Comparison of ENCODE assay signal across 8 mouse cellular contexts in the genomic region with DNA sequence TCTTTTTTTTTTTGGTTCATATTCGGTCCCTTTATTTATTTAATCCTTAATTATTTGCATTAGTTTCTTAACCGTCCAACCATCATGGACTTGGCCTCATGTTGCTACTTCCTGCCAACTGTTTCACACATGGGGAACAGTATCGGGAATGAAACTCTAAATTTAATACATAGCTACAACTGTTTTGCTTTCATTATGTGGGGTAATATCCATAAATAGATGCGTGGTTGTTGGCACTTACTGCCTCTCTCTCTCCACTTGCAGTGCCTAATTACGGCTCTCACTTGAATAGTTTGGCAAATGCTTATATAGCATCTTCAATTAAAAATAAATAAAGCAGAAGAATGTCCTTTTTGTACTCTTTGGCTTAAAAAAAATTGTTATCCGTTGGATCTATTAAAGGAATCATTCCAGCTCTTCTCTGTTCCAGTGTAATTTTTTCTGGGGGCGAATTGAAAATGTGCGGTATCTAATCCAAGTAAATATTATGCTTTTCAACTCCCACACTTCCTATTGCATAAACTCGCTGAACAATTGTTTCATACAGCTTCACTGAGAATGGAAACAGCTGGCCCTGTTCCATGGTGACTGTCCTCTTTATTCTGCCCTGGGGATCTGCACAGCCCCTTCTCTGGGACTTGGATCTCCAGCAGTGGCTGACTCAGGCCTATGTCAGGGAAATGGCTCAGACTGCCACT.
DNase-seq lines count a peak whose midpoint lies in the region; ATAC-seq and TF ChIP-seq lines count a peak whose summit lies in the region.

No protein-coding gene starts in this region.

- H3K36me3 ChIP-seq in kidney, embryonic 16.5 days (ENCODE audit: insufficient read depth, low read length): no peaks in the 10 kb centered on the region
- no peaks in the 10 kb centered on the region for H3K36me3 ChIP-seq in kidney, embryonic 14.5 days (ENCODE audit: control insufficient read depth, insufficient read depth, low read length)
- no peaks in the 10 kb centered on the region for H3K36me3 ChIP-seq in hindbrain, embryonic 13.5 days

- H3K9ac ChIP-seq in kidney, embryonic 16.5 days (replicated peaks; ENCODE audit: low read length): no peak overlapping the region
- no peak overlapping the region for H3K9ac ChIP-seq in kidney, embryonic 14.5 days (ENCODE audit: low read depth, low read length)
- H3K9ac ChIP-seq in hindbrain, embryonic 13.5 days: no peak overlapping the region

- H3K27me3 ChIP-seq in kidney, embryonic 16.5 days (ENCODE audit: insufficient read depth, low read length): no peaks in the 10 kb centered on the region
- no peaks in the 10 kb centered on the region for H3K27me3 ChIP-seq in kidney, embryonic 14.5 days (ENCODE audit: control insufficient read depth, insufficient read depth, low read length)
- H3K27me3 ChIP-seq in hindbrain, embryonic 13.5 days: no peaks in the 10 kb centered on the region

- no peak for TF ChIP-seq CTCF in brain, embryonic 14.5 days (IDR thresholded peaks at IDR 0.05; ENCODE audit: borderline replicate concordance, extremely low read depth, insufficient read depth, insufficient read length)

- DNase-seq in brain, embryonic 14.5 days (ENCODE audit: low read depth): peak; percentile 73
- DNase-seq in gastrocnemius, postnatal 14 days: peak; percentile 40
- peak; percentile 18 to 32 for DNase-seq in layer of hippocampus, adult 8-10 months (ENCODE audit: low spot score in 2 of 2)
- DNase-seq in right cerebral cortex, adult 2 months (ENCODE audit: low spot score in 2 of 2): peak; percentile 19 to 38
- no peak for DNase-seq in thymus, postnatal 0 days (ENCODE audit: low spot score)

- no peak overlapping the region for H3K27ac ChIP-seq in kidney, embryonic 16.5 days (ENCODE audit: low read length)
- no peak overlapping the region for H3K27ac ChIP-seq in kidney, embryonic 14.5 days (ENCODE audit: low read depth, low read length)
- no peak overlapping the region for H3K27ac ChIP-seq in hindbrain, embryonic 13.5 days

- no peak for TF ChIP-seq POLR2A in brain, embryonic 14.5 days (IDR thresholded peaks at IDR 0.05; ENCODE audit: borderline replicate concordance, extremely low read depth, insufficient read depth, insufficient read length, poor library complexity, severe bottlenecking)

- no peak overlapping the region for H3K4me3 ChIP-seq in kidney, embryonic 16.5 days (ENCODE audit: low read length)
- H3K4me3 ChIP-seq in kidney, embryonic 14.5 days (ENCODE audit: low read length): no peak overlapping the region
- H3K4me3 ChIP-seq in hindbrain, embryonic 13.5 days: no peak overlapping the region

- intact Hi-C loops in gastrocnemius, postnatal 14 days (cut with DNase I; ENCODE audit: low total_unique reads): no loop called here

- peak; percentile 68; the same call in 1 of the 2 replicates for ATAC-seq in kidney, embryonic 16.5 days (ENCODE audit: low FRiP score, low TSS enrichment)
- ATAC-seq in kidney, embryonic 14.5 days (ENCODE audit: low FRiP score, low TSS enrichment): no peak
- no peak for ATAC-seq in hindbrain, embryonic 13.5 days (ENCODE audit: low FRiP score)

- WGBS in kidney, embryonic 16.5 days: 56% methylated on average over 9 of the region's 9 CpGs
- WGBS in kidney, embryonic 14.5 days: 48% methylated on average over 9 of the region's 9 CpGs
- WGBS in hindbrain, embryonic 13.5 days: 58% methylated on average over 9 of the region's 9 CpGs

- H3K4me1 ChIP-seq in kidney, embryonic 16.5 days (ENCODE audit: insufficient read depth, low read length): peaks cover 3% of the 10 kb centered on the region; the same call in 1 of the 2 replicates
- H3K4me1 ChIP-seq in kidney, embryonic 14.5 days (ENCODE audit: control insufficient read depth, insufficient read depth, low read length): no peaks in the 10 kb centered on the region
- H3K4me1 ChIP-seq in hindbrain, embryonic 13.5 days (replicated peaks): peaks cover 8% of the 10 kb centered on the region

- H3K4me2 ChIP-seq in kidney, embryonic 16.5 days (replicated peaks; ENCODE audit: low read depth, low read length): no peak overlapping the region
- H3K4me2 ChIP-seq in kidney, embryonic 14.5 days (replicated peaks; ENCODE audit: low read depth, low read length): no peak overlapping the region
- no peak overlapping the region for H3K4me2 ChIP-seq in hindbrain, embryonic 13.5 days

- H3K9me3 ChIP-seq in kidney, embryonic 16.5 days (ENCODE audit: low read length): no peaks in the 10 kb centered on the region; the same call in 1 of the 2 replicates
- no peaks in the 10 kb centered on the region for H3K9me3 ChIP-seq in kidney, embryonic 14.5 days (ENCODE audit: control insufficient read depth, low read length)
- no peaks in the 10 kb centered on the region for H3K9me3 ChIP-seq in hindbrain, embryonic 13.5 days
